Mouse (Mus musculus) liver, adult 2 months (tissue): ENCODE measurements around the gene Pcbd1.

Experiments
- CTCF ChIP-seq: fragments of 200-500 bp; IDR thresholded peaks from 2 replicates; pipeline ENCODE4 v1.5.1; 2011; ENCODE audit warnings: low read depth, low read length, control low read depth
- POLR2A ChIP-seq: fragments of 200-500 bp; IDR thresholded peaks from 2 replicates; pipeline ENCODE4 v1.6.1; 2011; ENCODE audit warnings: low read length, control low read depth; ENCODE audit not compliant: insufficient read depth; ENCODE audit errors: extremely low read depth

- TF ChIP-seq POLR2A (no peak), CTCF (no peak)
Measured at GRCm38 (mm10) chr10:61134041-61134440, 44.9 kb downstream of the Pcbd1 start.
